Mouse (Mus musculus): Measurements from ENCODE around the gene Foxo6.

- no peak for TF ChIP-seq POLR2A (IDR thresholded peaks at IDR 0.05; ENCODE audit: borderline replicate concordance, extremely low read depth, insufficient read depth, insufficient read length, poor library complexity, severe bottlenecking)
- TF ChIP-seq CTCF (IDR thresholded peaks at IDR 0.05; ENCODE audit: borderline replicate concordance, extremely low read depth, insufficient read depth, insufficient read length) = no peak
These were observed 44.3 kb downstream of the Foxo6 start for GRCm38 (mm10) chr4:120242783-120243262.

All from brain, embryonic 14.5 days (tissue).